Mouse (Mus musculus) ES-Bruce4 (cell line): ENCODE results near the gene Pigf. TPM values are rescaled to one million over a fixed set of nuclear protein-coding genes. Genes with fewer than 3 reads are reported as not detected.
"Not testable (repeated sequence)": the region's sequence is repeated elsewhere in the genome, so short reads cannot be mapped to it uniquely, and the experiment has no call there.

Experiments
- H3K27ac ChIP-seq: 2 replicates; pipeline ENCODE4 v1.5.1; 2012; ENCODE audit warnings: low read length, inconsistent platforms; ENCODE audit not compliant: insufficient read depth
- H3K27me3 ChIP-seq: 2 replicates; pipeline ENCODE4 v1.6.1; 2012; ENCODE audit warnings: mild to moderate bottlenecking, low read length, inconsistent platforms; ENCODE audit not compliant: control insufficient read depth, poor library complexity, insufficient read depth, severe bottlenecking
- H3K36me3 ChIP-seq: 2 replicates; pipeline ENCODE4 v1.6.1; 2012; ENCODE audit warnings: inconsistent platforms, mild to moderate bottlenecking, low read length, moderate library complexity; ENCODE audit not compliant: control insufficient read depth, poor library complexity, insufficient read depth, severe bottlenecking
- H3K4me1 ChIP-seq: one replicate; pipeline ENCODE4 v1.8.1; 2011; ENCODE audit warnings: low read length; ENCODE audit not compliant: control insufficient read depth, insufficient read depth
- H3K4me3 ChIP-seq: 2 replicates; pipeline ENCODE4 v1.5.1; 2011; ENCODE audit warnings: low read depth, mild to moderate bottlenecking, low read length
- H3K9ac ChIP-seq: 2 replicates; pipeline ENCODE4 v1.6.1; 2012; ENCODE audit warnings: low read depth, mild to moderate bottlenecking, inconsistent platforms; ENCODE audit not compliant: poor library complexity, severe bottlenecking
- H3K9me3 ChIP-seq: replicated peaks from 2 replicates; pipeline ENCODE4 v1.6.1; 2012; ENCODE audit warnings: mild to moderate bottlenecking, low read length, inconsistent platforms; ENCODE audit not compliant: control insufficient read depth, poor library complexity, insufficient read depth, severe bottlenecking
- CTCF ChIP-seq: IDR thresholded peaks from one replicate; pipeline ENCODE4 v1.8.1; 2011; ENCODE audit warnings: low read depth, low read length
- EP300 ChIP-seq: IDR thresholded peaks from 2 replicates; pipeline ENCODE4 v1.6.1; 2011; ENCODE audit warnings: low read depth, low read length; ENCODE audit not compliant: insufficient read depth
- POLR2A ChIP-seq: IDR thresholded peaks from one replicate; pipeline ENCODE4 v1.8.1; 2011; ENCODE audit warnings: low read length; ENCODE audit not compliant: insufficient read depth
- polyA plus RNA-seq: library from polyadenylated mRNA; stranded (reverse); fragments of >200 nt; gene quantifications from 2 replicates; pipeline ENCODE4 v1.2.4, GENCODE M21; 2011; ENCODE audit warnings: low read depth; ENCODE audit not compliant: missing spikeins, insufficient read depth, insufficient read length

Gene Pigf
- polyA plus RNA-seq, result 51.7 and 58.3 TPM in 2 replicates

DNA sequence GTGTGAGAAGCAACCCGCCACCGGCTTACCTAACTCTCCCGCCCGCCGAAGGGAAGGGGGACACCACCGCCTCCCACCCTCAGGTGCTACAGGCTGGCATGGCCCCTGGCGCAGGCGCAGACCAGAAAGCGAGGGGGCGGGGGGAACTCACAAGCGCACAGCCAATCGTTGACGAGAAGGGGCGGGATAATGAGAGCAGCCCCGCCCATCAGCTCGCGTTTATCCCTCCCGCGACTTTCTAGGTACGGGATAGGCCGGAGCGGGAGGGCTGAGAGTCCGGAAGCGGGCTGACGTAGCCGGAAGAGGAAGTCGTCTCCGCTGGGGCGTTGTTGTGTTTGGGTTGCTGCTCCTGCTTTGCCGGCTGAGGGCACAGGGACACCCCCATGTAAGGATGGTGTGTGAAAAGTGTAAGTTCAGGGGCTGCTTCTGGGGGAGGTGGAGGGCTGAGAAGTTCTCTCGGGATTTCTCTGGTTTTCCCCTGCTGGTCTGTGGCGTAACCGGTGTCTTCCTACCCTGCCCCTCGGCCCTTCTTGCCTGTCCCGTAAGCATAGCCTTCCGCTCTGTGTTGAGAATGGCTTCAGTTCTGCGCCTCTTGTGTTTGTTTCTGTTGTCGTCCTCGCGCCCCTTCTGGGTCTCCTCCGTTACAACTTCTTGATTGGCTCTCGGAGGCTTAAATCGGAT is at the start of gene Pigf, which contains the start of gene Cript:
Gene Pigf (minus strand): TSS at position 138 of the 681 bp plus-strand sequence.
Gene Cript (plus strand): TSS at position 282 of the 681 bp plus-strand sequence.
- no peaks in the 10 kb centered on the region for H3K9me3 ChIP-seq
- H3K4me1 ChIP-seq, result no peaks in the 10 kb centered on the region
- H3K27me3 ChIP-seq, result no peaks in the 10 kb centered on the region
- peaks cover 27% of the 10 kb centered on the region for H3K36me3 ChIP-seq
- no peak within 1 kb of the TSS for H3K27ac ChIP-seq
- TF ChIP-seq EP300, result no peak
- no peak for TF ChIP-seq CTCF
- peak; percentile 57 for TF ChIP-seq POLR2A
- H3K9ac ChIP-seq, result peak within 1 kb of the TSS; percentile 77
- peak within 1 kb of the TSS; percentile 72 for H3K4me3 ChIP-seq

GRCm38 (mm10) chr17:87073470-87073869 is 48.3 kb upstream of the Pigf start:
- Histone ChIP-seq H3K4me1 (no peaks in the 10 kb centered on the region), H3K4me3 (no peak overlapping the region), H3K27ac (no peak overlapping the region), H3K9ac (no peak overlapping the region), H3K9me3 (no peaks in the 10 kb centered on the region), H3K27me3 (no peaks in the 10 kb centered on the region), H3K36me3 (no peaks in the 10 kb centered on the region)
- TF ChIP-seq POLR2A, result no peak
- no peak for TF ChIP-seq CTCF
- no peak for TF ChIP-seq EP300

- H3K27me3 ChIP-seq, result no peaks in the 10 kb centered on the region
- H3K9me3 ChIP-seq, result no peaks in the 10 kb centered on the region
- H3K36me3 ChIP-seq, result no peaks in the 10 kb centered on the region
- TF ChIP-seq POLR2A, result no peak
- TF ChIP-seq CTCF, result no peak
- TF ChIP-seq EP300, result no peak
- H3K27ac ChIP-seq, result no peak overlapping the region
- no peak overlapping the region for H3K4me3 ChIP-seq
- no peak overlapping the region for H3K9ac ChIP-seq
- no peaks in the 10 kb centered on the region for H3K4me1 ChIP-seq
Measured at GRCm38 (mm10) chr17:87072766-87073440, 47.7 kb upstream of the Pigf start.

- not testable (repeated sequence) for H3K4me1 ChIP-seq, H3K9me3 ChIP-seq, H3K27ac ChIP-seq, H3K36me3 ChIP-seq, H3K27me3 ChIP-seq, H3K9ac ChIP-seq, H3K4me3 ChIP-seq
Measured at GRCm38 (mm10) chr17:87072183-87072582, 47.0 kb upstream of the Pigf start.

DNA sequence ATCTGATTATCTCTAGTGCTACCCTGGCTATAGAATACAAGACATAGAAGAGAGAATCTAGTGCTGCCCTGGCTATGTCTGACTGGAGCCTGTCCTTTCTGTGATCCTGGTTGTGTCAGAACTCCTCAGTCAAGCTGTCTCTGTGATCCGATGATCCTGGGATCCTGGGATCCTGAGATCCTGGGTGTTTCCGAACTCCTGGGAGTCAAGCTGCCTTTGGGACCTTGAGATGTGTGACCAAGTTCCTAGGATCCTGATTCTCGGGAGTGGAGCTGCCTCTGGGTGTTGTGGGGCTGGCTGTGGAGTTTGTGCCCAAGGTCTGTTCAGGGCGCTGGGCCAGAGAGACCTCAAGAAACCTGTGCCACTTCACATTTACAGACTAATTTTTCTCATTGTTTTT is 43.8 kb upstream of the Pigf start:
- TF ChIP-seq POLR2A (no peak), CTCF (no peak), EP300 (no peak)

DNA sequence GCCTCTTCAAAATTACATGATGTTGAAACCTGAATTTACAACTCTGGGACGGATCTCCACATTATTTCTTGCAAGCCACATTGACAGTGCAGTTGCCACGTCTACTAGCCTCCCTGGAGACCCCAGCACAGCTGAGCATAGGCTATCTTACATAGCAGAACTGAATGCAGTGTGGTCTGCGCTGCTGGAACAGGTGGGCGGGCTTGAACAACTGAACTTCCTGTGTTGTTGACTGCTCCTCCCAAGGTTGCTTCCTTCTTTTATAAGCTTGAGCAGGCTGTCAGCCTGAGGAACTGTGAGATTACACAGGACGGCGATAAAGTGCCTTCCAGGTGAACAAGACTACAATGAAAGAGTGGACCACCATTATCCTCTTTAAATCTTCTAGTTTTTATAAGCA is 38.8 kb upstream of the Pigf start:
- H3K9ac ChIP-seq, result no peak overlapping the region
- H3K9me3 ChIP-seq, result no peaks in the 10 kb centered on the region
- no peak overlapping the region for H3K27ac ChIP-seq
- no peak overlapping the region for H3K4me3 ChIP-seq
- H3K36me3 ChIP-seq, result no peaks in the 10 kb centered on the region
- TF ChIP-seq CTCF (no peak), EP300 (no peak), POLR2A (no peak)
- no peaks in the 10 kb centered on the region for H3K4me1 ChIP-seq
- no peaks in the 10 kb centered on the region for H3K27me3 ChIP-seq

More for the DNA sequence above, 43.8 kb upstream of the Pigf start:
- Histone ChIP-seq H3K4me1 (no peaks in the 10 kb centered on the region), H3K36me3 (no peaks in the 10 kb centered on the region), H3K9me3 (no peaks in the 10 kb centered on the region), H3K27me3 (no peaks in the 10 kb centered on the region), H3K27ac (no peak overlapping the region), H3K9ac (no peak overlapping the region), H3K4me3 (no peak overlapping the region)
